Mouse (Mus musculus): ENCODE measurements around the gene Fbxo34. TPM values are rescaled to one million over a fixed set of nuclear protein-coding genes. Genes with fewer than 3 reads are reported as not detected.

Fbxo34 gene
- polyA plus RNA-seq, 1 experiment: 11.9 TPM

DNA sequence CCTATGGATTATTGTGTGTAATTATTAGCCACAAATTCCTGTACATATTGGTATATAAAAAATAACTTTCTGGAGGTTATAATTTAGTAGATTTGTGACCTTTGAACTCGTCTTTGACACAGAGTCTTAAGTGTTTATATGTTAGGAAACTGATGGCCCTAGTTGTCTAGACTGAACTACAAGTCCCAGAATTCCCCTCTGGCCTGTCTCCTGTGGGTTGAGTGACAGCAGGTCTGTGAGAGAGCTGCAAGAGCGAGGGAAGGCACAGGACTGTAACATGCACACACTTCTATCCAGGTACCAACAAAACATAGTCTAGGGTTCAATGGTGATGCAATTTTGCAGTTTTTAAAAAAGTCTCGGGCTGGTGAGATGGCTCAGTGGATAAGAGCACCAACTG lies 11.3 kb upstream of the Fbxo34 start:
- no peak overlapping the region for H3K4me3 ChIP-seq (ENCODE audit: insufficient read depth, poor library complexity, severe bottlenecking)
- no peaks in the 10 kb centered on the region for H3K79me3 ChIP-seq (ENCODE audit: low read depth)
- no peaks in the 10 kb centered on the region for H3K79me2 ChIP-seq (ENCODE audit: control insufficient read depth, insufficient read depth)
- no peak for TF ChIP-seq USF1 (IDR thresholded peaks at IDR 0.05; ENCODE audit: low read depth)
- TF ChIP-seq MAX (IDR thresholded peaks at IDR 0.05): no peak
- TF ChIP-seq MYOG (IDR thresholded peaks at IDR 0.05; ENCODE audit: control insufficient read depth, extremely low read depth, insufficient read length): no peak
- no peak for TF ChIP-seq FOSL1 (IDR thresholded peaks at IDR 0.05; ENCODE audit: insufficient read depth, low read length, poor library complexity, severe bottlenecking)
- no peak for TF ChIP-seq CEBPB (IDR thresholded peaks at IDR 0.05; ENCODE audit: low read depth)
- no peaks in the 10 kb centered on the region for H3K27me3 ChIP-seq (ENCODE audit: control insufficient read depth, insufficient read depth, insufficient read length)
- no peaks in the 10 kb centered on the region for H3K36me3 ChIP-seq (ENCODE audit: control insufficient read depth, insufficient read depth)
- no peak overlapping the region for H3ac ChIP-seq (ENCODE audit: control insufficient read depth, insufficient read length, low read depth)

DNA sequence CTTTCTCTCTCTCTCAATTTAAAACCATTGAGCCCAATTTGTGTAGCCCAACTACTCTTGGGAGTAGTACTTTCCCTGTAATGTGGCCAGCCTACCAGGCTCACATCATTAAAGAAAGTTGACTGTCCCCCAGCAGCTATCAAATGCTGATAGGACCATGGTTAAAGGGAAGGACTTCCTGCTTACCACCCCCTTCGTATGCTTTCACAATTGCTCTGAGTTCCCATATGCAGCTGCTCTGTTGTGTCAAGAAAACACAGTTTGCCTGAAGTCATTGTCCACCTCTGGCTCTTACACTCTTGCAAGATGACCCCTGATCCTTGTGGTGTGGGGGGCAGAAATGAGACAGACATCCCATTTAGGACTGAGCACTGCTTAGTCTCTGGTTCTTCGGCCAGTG lies 5.3 kb upstream of the Fbxo34 start:
- no peak overlapping the region for H3ac ChIP-seq (ENCODE audit: control insufficient read depth, insufficient read length, low read depth)
- H3K4me3 ChIP-seq (ENCODE audit: insufficient read depth, poor library complexity, severe bottlenecking): no peak overlapping the region
- no peak for TF ChIP-seq MYOG (IDR thresholded peaks at IDR 0.05; ENCODE audit: control insufficient read depth, extremely low read depth, insufficient read length)
- H3K36me3 ChIP-seq (ENCODE audit: control insufficient read depth, insufficient read depth): no peaks in the 10 kb centered on the region
- no peaks in the 10 kb centered on the region for H3K27me3 ChIP-seq (ENCODE audit: control insufficient read depth, insufficient read depth, insufficient read length)
- no peaks in the 10 kb centered on the region for H3K79me3 ChIP-seq (ENCODE audit: low read depth)
- H3K79me2 ChIP-seq (ENCODE audit: control insufficient read depth, insufficient read depth): no peaks in the 10 kb centered on the region

DNA sequence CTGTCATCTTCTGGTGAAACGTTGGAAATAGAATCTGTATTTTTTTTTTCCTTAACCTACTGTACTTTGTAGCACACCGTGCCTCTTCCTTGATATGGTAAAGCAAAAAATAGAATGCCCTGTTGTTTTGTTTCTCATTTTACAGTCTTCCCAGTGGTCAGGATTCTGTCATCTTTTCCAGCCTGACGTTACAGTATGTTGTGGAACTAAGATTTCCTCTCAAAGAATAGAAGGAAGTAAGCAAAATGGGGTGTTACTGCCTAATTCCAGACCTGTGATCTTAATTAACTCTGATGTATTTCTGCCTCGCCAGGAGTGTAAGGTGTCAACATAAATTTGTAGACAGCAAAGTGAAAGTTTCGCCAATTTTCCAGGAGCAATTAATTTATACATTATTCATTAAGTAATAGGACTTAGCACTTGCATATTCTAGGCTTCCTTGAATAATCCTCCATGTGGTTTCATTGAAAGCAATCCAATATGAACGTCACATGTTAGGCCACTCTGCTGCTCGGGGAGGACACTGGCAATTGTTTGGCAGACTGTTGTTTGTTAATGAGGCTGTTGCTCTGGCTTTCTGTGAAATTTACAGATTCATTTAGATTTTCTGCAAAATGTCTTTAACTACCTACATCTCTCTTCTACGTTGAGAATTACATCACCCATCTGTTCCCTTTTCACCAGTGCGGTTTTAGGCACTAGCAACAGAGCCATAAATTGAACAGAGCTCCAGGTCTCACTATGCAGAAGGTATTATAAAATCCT lies 4.7 kb upstream of the Fbxo34 start:
- no peak overlapping the region for H3K4me3 ChIP-seq (ENCODE audit: insufficient read depth, poor library complexity, severe bottlenecking)

DNA sequence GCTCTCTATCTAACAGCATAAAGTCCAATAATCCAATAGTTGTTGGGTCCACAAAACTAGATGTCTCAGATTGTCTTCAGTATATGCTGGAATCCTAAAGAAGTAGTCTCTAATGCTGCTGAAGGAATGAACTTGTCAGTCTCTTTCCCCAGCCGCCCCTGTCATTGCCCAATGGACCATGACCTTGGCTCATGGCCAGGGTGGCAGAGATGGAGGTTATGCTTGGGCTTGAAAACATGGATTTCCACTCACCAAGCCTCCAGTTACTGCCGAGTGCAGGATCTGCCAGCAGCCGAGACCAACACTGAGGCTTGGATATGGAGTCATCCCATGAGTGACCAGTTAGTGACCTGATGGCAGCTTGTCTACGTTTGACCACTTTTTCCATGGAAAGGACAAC lies 9.3 kb downstream of the Fbxo34 start:
- TF ChIP-seq MAX (IDR thresholded peaks at IDR 0.05) (no peak), CTCF (IDR thresholded peaks at IDR 0.05; ENCODE audit: control insufficient read depth, insufficient read depth, insufficient read length) (no peak), MYOD1 (IDR thresholded peaks at IDR 0.05; ENCODE audit: control insufficient read depth, insufficient read length, low read depth) (no peak)
- Histone ChIP-seq H3K4me3 (ENCODE audit: insufficient read depth, poor library complexity, severe bottlenecking) (no peak overlapping the region), H3ac (ENCODE audit: control insufficient read depth, insufficient read length, low read depth) (no peak overlapping the region), H3K79me3 (ENCODE audit: low read depth) (no peaks in the 10 kb centered on the region), H3K27me3 (ENCODE audit: control insufficient read depth, insufficient read depth, insufficient read length) (peaks cover 12% of the 10 kb centered on the region), H3K79me2 (ENCODE audit: control insufficient read depth, insufficient read depth) (no peaks in the 10 kb centered on the region), H3K36me3 (ENCODE audit: control insufficient read depth, insufficient read depth) (no peaks in the 10 kb centered on the region)

More for the DNA sequence above, 4.7 kb upstream of the Fbxo34 start:
- Histone ChIP-seq H3K79me2 (ENCODE audit: control insufficient read depth, insufficient read depth) (no peaks in the 10 kb centered on the region), H3K27me3 (ENCODE audit: control insufficient read depth, insufficient read depth, insufficient read length) (no peaks in the 10 kb centered on the region), H3ac (ENCODE audit: control insufficient read depth, insufficient read length, low read depth) (no peak overlapping the region), H3K79me3 (ENCODE audit: low read depth) (no peaks in the 10 kb centered on the region), H3K36me3 (ENCODE audit: control insufficient read depth, insufficient read depth) (no peaks in the 10 kb centered on the region)
- TF ChIP-seq MYOD1 (IDR thresholded peaks at IDR 0.05; ENCODE audit: control insufficient read depth, insufficient read length, low read depth) (no peak), FOSL1 (IDR thresholded peaks at IDR 0.05; ENCODE audit: insufficient read depth, low read length, poor library complexity, severe bottlenecking) (no peak), MAX (IDR thresholded peaks at IDR 0.05) (no peak), MYOG (IDR thresholded peaks at IDR 0.05; ENCODE audit: control insufficient read depth, extremely low read depth, insufficient read length) (no peak), USF1 (IDR thresholded peaks at IDR 0.05; ENCODE audit: low read depth) (no peak), CTCF (IDR thresholded peaks at IDR 0.05; ENCODE audit: control insufficient read depth, insufficient read depth, insufficient read length) (no peak), CEBPB (IDR thresholded peaks at IDR 0.05; ENCODE audit: low read depth) (no peak)

DNA sequence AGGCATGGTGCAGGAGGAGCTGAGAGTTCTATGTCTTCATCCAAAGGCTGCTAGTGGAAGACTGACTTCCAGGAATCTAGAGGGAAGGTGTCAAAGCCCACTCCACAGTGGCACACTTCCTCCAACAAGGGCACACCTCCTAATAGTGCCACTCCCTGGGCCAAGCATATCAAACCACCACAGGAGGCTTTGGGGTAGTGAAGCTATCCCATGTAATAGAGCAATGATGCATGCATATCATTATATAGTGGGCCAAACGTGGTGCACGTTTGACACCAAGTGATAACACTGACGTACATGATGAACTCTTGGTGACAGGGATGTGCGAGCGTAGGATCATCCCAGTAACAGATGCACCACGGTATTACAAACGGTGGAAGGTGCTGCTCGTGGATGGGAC lies 11.8 kb downstream of the Fbxo34 start:
- TF ChIP-seq USF1 (IDR thresholded peaks at IDR 0.05; ENCODE audit: low read depth) (no peak), FOSL1 (IDR thresholded peaks at IDR 0.05; ENCODE audit: insufficient read depth, low read length, poor library complexity, severe bottlenecking) (no peak), MYOG (IDR thresholded peaks at IDR 0.05; ENCODE audit: control insufficient read depth, extremely low read depth, insufficient read length) (no peak), CEBPB (IDR thresholded peaks at IDR 0.05; ENCODE audit: low read depth) (no peak), CTCF (IDR thresholded peaks at IDR 0.05; ENCODE audit: control insufficient read depth, insufficient read depth, insufficient read length) (no peak), MYOD1 (IDR thresholded peaks at IDR 0.05; ENCODE audit: control insufficient read depth, insufficient read length, low read depth) (no peak), MAX (IDR thresholded peaks at IDR 0.05) (no peak)
- peaks cover 22% of the 10 kb centered on the region for H3K27me3 ChIP-seq (ENCODE audit: control insufficient read depth, insufficient read depth, insufficient read length)
- H3K4me3 ChIP-seq (ENCODE audit: insufficient read depth, poor library complexity, severe bottlenecking): no peak overlapping the region

DNA sequence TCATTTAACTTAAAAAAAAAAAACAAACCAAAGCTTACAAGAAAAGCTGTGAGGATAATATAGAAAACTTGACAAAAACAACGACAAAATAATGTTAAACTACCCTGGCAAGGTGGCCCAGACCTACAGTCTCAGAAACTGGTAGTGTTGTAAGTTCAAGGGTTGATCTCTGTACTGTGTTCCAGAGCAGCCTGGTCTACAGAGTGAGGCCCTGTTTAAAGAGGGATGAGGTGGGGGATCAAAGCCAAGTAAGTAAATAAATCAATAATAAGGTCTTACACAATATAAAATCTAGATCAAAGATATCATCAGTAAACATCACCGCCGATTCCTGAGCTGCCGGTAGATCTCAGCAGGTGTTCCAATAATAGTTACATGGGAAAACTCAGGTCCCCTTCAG lies 12.2 kb downstream of the Fbxo34 start:
- Histone ChIP-seq H3ac (ENCODE audit: control insufficient read depth, insufficient read length, low read depth) (no peak overlapping the region), H3K36me3 (ENCODE audit: control insufficient read depth, insufficient read depth) (no peaks in the 10 kb centered on the region), H3K79me3 (ENCODE audit: low read depth) (no peaks in the 10 kb centered on the region), H3K27me3 (ENCODE audit: control insufficient read depth, insufficient read depth, insufficient read length) (peaks cover 22% of the 10 kb centered on the region), H3K4me3 (ENCODE audit: insufficient read depth, poor library complexity, severe bottlenecking) (no peak overlapping the region), H3K79me2 (ENCODE audit: control insufficient read depth, insufficient read depth) (no peaks in the 10 kb centered on the region)
- TF ChIP-seq USF1 (IDR thresholded peaks at IDR 0.05; ENCODE audit: low read depth) (no peak), MYOG (IDR thresholded peaks at IDR 0.05; ENCODE audit: control insufficient read depth, extremely low read depth, insufficient read length) (no peak), MYOD1 (IDR thresholded peaks at IDR 0.05; ENCODE audit: control insufficient read depth, insufficient read length, low read depth) (no peak), CTCF (IDR thresholded peaks at IDR 0.05; ENCODE audit: control insufficient read depth, insufficient read depth, insufficient read length) (no peak), FOSL1 (IDR thresholded peaks at IDR 0.05; ENCODE audit: insufficient read depth, low read length, poor library complexity, severe bottlenecking) (no peak), MAX (IDR thresholded peaks at IDR 0.05) (no peak), CEBPB (IDR thresholded peaks at IDR 0.05; ENCODE audit: low read depth) (no peak)

More for the DNA sequence above, 11.8 kb downstream of the Fbxo34 start:
- Histone ChIP-seq H3ac (ENCODE audit: control insufficient read depth, insufficient read length, low read depth) (no peak overlapping the region), H3K79me2 (ENCODE audit: control insufficient read depth, insufficient read depth) (no peaks in the 10 kb centered on the region), H3K36me3 (ENCODE audit: control insufficient read depth, insufficient read depth) (no peaks in the 10 kb centered on the region), H3K79me3 (ENCODE audit: low read depth) (no peaks in the 10 kb centered on the region)

Data from C2C12 (cell line).